ENCODE assay signal across 15 mouse cellular contexts in the genomic region with DNA sequence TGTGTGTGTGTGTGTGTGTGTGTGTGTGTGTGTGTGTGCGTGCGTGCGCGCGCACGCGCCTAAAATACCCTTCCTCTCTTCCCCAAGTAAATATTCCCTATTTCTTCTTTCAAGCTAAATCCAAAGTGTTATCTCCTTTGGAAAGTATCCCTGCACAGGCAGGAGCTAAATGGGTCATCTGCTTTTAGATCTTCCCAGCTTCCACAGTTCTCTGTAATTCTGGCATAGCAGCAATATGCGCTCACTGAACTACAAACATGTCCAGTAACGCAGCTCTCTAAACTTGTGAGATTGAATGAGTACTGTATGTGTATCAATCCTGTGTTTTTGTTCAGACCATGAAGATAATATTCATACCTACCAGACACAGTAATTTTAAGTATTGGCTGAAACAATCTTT.
"Had no signal": no experiment of that assay in that cellular context is flagged by ENCODE, and none has a peak within 500 bp of the region (broad histone marks: within the 10 kb centered on the region; RNA-seq: fewer than 3 reads in every experiment).

No protein-coding gene starts in this region.

- H3K4me1 ChIP-seq: neural tube, embryonic 12.5 days; neural tube, embryonic 15.5 days; stomach, embryonic 15.5 days had no signal

- H3K4me3 ChIP-seq: neural tube, embryonic 12.5 days; neural tube, embryonic 13.5 days; neural tube, embryonic 15.5 days; stomach, embryonic 15.5 days had no signal

- H3K27me3 ChIP-seq: neural tube, embryonic 12.5 days; neural tube, embryonic 13.5 days; neural tube, embryonic 15.5 days; stomach, embryonic 15.5 days had no signal

- H3K9me3 ChIP-seq: neural tube, embryonic 12.5 days; neural tube, embryonic 13.5 days; neural tube, embryonic 15.5 days; stomach, embryonic 15.5 days had no signal

- DNase-seq: retina, postnatal 1 day; right cerebral cortex, postnatal 14 days; right cerebral cortex, postnatal 4 days; spleen, adult 18-20 months; thymus, adult 18-20 months; thymus, adult 2 months; thymus, postnatal 14 days; thymus, postnatal 25 days; thymus, postnatal 36 days; thymus, postnatal 4 days had no signal

- H3K27ac ChIP-seq: neural tube, embryonic 12.5 days; neural tube, embryonic 13.5 days; neural tube, embryonic 15.5 days; stomach, embryonic 15.5 days; stomach, postnatal 0 days had no signal

- H3K9ac ChIP-seq: neural tube, embryonic 12.5 days; neural tube, embryonic 13.5 days; neural tube, embryonic 15.5 days; stomach, embryonic 15.5 days had no signal

- H3K36me3 ChIP-seq: neural tube, embryonic 12.5 days; neural tube, embryonic 13.5 days; neural tube, embryonic 15.5 days; stomach, embryonic 15.5 days had no signal

- H3K4me2 ChIP-seq: neural tube, embryonic 12.5 days; neural tube, embryonic 13.5 days; neural tube, embryonic 15.5 days; stomach, embryonic 15.5 days had no signal
